Mouse (Mus musculus): Measurements from ENCODE around the gene Sez6.

- TF ChIP-seq CTCF (IDR thresholded peaks at IDR 0.05; ENCODE audit: low read depth, low read length) = no peak
- no peak for TF ChIP-seq POLR2A (IDR thresholded peaks at IDR 0.05; ENCODE audit: extremely low read depth, insufficient read depth, low read length)
Observed at GRCm38 (mm10) chr11:77947860-77948259, 17.3 kb downstream of the Sez6 start.

Data from liver, adult 2 months (tissue).